Mouse (Mus musculus): Measurements from ENCODE around the gene Fkbp2. TPM values are rescaled to one million over a fixed set of nuclear protein-coding genes. Genes with fewer than 3 reads are reported as not detected.
"Not testable (repeated sequence)": the region's sequence is repeated elsewhere in the genome, so short reads cannot be mapped to it uniquely, and the experiment has no call there.

Gene Fkbp2
- polyA plus RNA-seq, 1 experiment = 80.5 TPM

GRCm38 (mm10) chr19:6991166-6991565 lies 10.9 kb upstream of the Fkbp2 start:
- DNase-seq (ENCODE audit: low read depth) = not testable (repeated sequence)

DNA sequence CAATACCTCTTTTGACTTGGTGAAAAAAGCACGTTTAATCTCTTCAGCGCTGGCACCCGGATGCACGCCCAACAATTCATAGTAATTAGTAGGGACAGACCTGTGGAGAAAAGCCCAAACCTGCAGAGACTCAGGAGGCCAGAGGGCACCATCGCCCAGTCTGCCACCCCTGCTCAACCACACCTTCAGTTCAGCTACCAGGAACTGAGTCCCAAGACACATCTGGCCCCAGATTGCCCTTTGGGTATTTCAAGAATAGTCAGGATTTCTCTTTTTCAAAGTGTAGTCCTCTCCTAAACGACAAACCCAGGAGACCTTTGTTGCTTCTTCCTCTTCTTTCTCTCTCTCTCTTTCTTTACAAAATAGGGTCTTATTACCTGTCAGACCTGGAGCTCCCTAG lies 10.4 kb upstream of the Fkbp2 start:
- no peak for DNase-seq (ENCODE audit: low read depth)

GRCm38 (mm10) chr19:6989251-6989650 lies 8.9 kb upstream of the Fkbp2 start:
- no peak for DNase-seq (ENCODE audit: low read depth)

DNA sequence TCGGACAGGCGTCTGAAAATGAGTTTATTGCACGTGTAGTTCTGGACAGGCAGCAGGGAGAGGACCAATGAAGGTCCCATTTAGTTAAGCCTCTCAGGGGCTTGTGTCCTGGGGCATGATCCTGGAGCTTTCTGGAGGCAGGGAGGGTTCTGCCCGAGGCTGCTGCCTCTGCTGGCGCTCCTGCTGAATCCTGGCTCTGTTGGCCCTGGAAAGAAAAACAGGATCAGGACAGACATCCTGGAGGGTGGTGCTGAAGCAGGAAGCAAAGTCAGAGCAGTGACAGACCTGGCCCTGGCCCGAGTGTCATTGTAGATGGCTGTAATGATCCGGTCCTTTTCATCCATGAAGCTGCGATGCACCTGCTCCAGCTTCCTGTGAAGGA lies 7.6 kb upstream of the Fkbp2 start:
- no peak for DNase-seq (ENCODE audit: low read depth)

DNA sequence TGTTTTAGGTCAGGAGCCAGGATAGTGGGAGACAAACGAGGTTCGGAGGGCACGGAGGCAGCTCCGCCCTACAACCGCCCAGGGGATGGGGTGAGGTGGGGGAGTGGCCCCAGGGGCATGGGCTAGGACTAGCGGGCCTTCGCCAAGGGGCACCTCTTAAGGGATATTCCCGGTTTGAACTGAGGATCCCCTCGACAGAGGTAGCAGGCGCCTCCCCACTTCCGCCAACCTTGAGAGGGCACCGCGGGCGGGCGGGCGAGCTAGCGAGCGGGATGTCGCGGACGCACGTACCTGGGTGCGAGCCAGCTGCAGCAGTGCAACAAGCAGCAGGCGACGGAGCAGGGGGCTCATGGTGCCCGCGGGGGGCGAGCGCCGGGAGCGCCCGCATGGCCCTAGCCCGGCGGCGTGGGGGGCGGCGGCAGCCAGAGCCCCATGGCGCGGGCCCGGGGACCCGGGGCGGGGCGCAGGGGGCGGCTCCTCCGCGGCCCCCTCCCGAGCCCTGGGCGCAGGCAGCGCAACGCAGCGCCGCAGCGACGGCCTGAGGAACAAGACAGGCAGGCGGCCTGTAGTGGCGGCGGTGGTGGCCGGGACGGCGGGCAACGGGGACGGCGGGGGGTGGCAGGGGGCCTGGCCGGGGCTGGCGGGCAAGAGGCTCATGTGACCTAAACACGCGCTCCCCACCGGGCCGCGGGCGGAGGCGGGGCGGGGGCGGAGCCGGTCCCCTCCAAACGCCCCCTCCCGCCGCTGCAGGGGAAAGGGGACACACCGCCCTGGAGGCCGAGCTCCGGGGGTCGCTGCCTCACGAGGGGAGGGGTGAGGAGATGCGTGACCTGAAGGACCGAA lies 7.0 kb upstream of the Fkbp2 start, which contains the start of gene Vegfb:
Gene Vegfb, minus strand, starts transcription at position 591 of the 843 bp plus-strand sequence.
- DNase-seq (ENCODE audit: low read depth) = no peak

DNA sequence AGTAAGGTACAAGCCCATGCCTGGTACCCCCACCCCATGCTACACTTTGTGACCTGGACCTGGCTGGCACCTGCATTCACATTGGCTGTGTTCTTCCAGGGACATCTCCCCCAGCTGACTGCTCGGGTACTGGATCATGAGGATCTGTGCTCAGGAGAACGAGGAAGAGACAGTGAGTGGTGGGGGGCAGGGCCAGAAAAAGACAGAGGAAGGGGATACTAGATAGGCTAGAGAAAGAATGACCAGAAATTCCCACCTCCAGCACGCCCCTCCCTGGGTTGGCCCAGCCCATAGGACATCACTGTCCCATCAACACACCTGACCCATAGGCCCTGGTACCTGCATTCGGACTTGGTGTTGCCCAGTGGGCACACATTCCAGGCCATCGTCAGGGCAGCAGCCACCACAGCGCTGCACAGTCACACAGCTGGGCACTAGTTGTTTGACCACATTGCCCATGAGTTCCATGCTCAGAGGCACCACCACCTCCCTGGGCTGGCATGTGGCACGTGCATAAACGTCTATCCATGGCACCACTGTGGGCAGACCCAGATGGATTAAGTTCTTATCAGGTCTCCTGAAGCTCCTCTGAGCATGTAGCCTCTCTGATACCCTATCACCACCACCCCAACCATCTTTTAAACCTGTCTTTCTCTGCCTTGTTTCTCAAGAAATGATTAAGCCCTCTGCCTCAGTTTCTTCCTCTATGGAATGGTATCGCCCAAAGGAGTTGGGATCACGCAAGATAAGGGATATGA lies 5.8 kb upstream of the Fkbp2 start:
- no peak for DNase-seq (ENCODE audit: low read depth)

- DNase-seq (ENCODE audit: low read depth) = no peak
These were observed 5.0 kb upstream of the Fkbp2 start for GRCm38 (mm10) chr19:6985300-6985699.

- no peak for DNase-seq (ENCODE audit: low read depth)
These were observed 3.3 kb upstream of the Fkbp2 start for GRCm38 (mm10) chr19:6983621-6984020.

GRCm38 (mm10) chr19:6981465-6981864 lies 1.2 kb upstream of the Fkbp2 start:
- DNase-seq (ENCODE audit: low read depth) = no peak

DNA sequence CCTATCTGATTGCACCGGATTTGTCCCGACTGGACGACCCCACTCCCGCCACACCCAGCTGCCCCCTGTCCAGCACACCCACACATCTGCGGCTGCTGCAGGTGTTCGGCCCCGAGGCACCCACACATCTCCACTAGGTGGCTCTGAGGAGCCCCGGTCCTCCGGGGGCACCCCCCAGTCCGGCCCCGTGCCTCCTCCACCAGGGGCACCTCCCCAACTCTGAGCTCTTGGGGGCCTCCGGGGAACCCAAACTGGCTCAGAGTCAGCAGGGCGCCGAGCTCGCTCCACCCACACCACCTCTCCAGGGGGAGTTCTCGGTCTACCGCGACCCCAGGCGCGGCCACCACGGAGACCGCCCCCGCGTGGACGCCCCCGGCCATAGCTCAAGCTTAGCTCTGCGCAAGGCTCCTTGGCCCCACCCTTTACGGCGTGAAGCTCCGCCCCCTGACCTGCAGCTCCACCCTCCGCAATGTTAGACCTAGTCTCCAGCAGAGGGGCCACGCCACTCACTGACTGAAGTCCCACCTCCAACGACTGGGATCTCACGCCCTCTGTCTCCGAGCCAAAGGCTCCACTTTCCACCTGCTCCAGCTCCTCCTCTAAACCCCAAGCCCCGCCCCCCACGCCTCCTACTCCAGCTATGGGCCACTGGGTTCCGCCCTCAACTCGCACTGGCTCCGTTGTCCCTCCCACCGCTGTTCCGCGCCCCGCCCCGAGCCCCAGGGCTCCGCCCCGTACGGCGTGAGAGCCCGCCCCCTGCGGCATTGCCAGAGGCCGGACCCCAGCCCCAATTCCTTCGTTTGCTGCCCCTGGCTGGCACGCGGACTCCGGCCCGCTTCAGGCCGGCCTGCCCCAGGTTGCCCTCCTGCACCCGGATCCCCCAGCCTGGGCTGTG lies 568 bp downstream of the Fkbp2 start:
- DNase-seq (ENCODE audit: low read depth) = peak; percentile 92

DNA sequence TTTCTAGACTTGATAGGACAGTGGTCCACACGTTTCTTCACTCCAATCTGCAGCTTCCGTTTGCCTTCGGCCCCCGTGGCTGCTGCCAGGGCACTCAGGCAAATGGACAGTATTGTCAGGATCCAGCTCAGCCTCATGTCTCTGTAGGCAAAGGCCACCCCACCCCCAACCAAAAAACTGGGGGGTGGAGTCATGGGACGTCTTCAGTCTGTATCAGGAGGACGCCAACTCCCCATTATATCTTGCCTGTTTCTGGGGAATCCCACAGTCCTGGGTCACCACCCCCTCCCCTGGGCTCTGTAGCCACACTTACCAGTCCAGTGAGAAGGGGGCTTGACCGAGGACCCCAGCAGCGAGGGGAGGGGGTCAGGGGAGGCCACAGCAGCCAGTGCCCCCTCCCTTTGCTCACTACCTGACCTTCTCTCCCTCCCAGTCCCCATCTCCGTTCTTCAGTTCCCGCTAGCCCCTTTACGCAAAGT lies 1.3 kb downstream of the Fkbp2 start:
- no peak for DNase-seq (ENCODE audit: low read depth)

DNA sequence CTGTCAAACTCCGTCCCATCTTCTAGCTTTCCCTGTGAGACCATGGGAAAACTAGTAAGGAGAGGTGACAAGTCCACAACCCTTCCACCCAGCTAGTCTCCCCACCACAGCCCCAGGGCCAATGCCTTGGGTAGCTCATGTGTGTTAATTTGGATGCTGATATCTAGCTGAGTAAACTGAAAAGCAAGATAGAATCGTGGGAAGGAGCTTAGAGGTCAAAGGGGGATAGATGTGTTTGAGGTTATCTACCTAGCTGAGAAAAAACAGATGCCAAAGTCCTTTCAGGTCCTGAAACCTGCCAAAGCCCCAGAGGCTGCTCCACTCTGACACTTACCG lies 1.7 kb downstream of the Fkbp2 start:
- no peak for DNase-seq (ENCODE audit: low read depth)

GRCm38 (mm10) chr19:6977759-6978638 lies 2.3 kb downstream of the Fkbp2 start:
- no peak for DNase-seq (ENCODE audit: low read depth)

DNA sequence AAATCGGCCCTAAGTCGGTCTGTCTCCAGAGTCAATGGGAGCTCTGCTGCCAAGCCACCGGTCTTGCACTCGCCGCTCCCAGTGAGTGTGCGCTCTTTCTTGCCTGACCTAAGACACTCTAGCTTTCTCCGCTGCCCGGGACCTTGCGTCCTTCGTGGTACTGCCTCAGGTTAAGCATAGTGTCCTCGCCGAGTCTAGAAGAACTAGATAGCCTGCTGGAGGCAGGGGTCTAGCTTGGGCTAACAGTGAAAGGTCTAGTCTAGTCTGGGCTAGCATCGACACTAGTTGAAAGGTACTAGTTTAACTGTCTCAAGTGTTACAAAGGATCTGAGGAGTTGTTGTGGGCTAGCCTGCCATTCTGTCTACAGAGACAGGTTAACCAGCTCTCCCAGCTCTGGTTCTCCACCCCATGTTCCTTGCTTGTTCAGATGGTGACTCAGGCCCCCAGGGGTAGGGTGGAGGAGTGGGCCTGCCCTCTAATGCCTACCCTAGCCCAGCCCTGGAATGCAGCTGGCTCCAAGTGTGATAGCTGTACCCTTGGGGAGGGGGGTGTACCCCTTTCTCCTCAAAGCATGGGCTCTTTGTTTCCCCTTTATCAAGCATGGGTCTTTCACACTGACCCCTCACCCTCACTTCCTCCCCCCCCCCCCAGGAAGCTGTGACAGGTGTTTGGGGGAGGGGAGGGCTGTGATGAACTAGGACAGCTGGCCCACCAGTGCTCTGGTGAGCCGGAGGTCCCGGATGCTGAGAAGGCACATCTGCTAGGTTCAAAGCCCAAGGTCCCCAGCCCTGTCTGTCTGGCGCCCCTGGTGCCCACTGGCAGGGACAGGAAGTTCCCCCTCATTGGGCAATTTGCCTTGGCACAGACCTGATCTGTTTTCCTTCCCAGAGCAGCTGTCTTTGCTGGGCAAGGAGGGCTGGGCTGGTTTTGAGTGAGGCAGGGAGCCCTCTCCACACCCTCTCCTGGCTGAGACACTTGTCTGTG lies 4.5 kb downstream of the Fkbp2 start, which contains the start of gene Plcb3:
Gene Plcb3, minus strand, starts transcription at position 934 of the 985 bp plus-strand sequence.
- DNase-seq (ENCODE audit: low read depth) = no peak

GRCm38 (mm10) chr19:6974211-6975205 lies 5.8 kb downstream of the Fkbp2 start, which contains the start of gene Ppp1r14b:
Gene Ppp1r14b (plus strand): TSS chr19:6974968.
- DNase-seq (ENCODE audit: low read depth) = no peak

GRCm38 (mm10) chr19:6973581-6974190 lies 6.6 kb downstream of the Fkbp2 start:
- DNase-seq (ENCODE audit: low read depth) = no peak

GRCm38 (mm10) chr19:6972247-6972917 lies 7.9 kb downstream of the Fkbp2 start:
- no peak for DNase-seq (ENCODE audit: low read depth)

All from gonadal fat pad, adult 2 months (tissue).